Mouse (Mus musculus) liver, embryonic 13.5 days (tissue): ENCODE data around the gene Acd. TPM values are rescaled to one million over a fixed set of nuclear protein-coding genes. Genes with fewer than 3 reads are reported as not detected.

Experiments
- ATAC-seq: fragments of 200-750 bp; cut with Nextera tagmentation; 2 replicates; pipeline ENCODE4 v1.8.0; 2017; ENCODE audit warnings: low read depth, mild to moderate bottlenecking, moderate number of reproducible peaks, moderate library complexity
- DNase-seq: peaks from one replicate; pipeline ENCODE4 v3.0.0; 2022
- H3K27ac ChIP-seq: fragments of 300-500 bp; sonication (generic); 2 replicates; pipeline ENCODE4 v1.5.1; 2015; ENCODE audit warnings: moderate library complexity, mild to moderate bottlenecking, inconsistent platforms
- H3K27me3 ChIP-seq: fragments of 300-500 bp; sonication (generic); 2 replicates; pipeline ENCODE4 v1.6.1; 2015; ENCODE audit warnings: mild to moderate bottlenecking, inconsistent platforms
- H3K36me3 ChIP-seq: fragments of 300-500 bp; sonication (generic); 2 replicates; pipeline ENCODE4 v1.6.1; 2015; ENCODE audit warnings: mild to moderate bottlenecking, inconsistent platforms
- H3K4me1 ChIP-seq: fragments of 300-500 bp; sonication (generic); replicated peaks from 2 replicates; pipeline ENCODE4 v1.6.1; 2015; ENCODE audit warnings: inconsistent platforms
- H3K4me2 ChIP-seq: fragments of 300-500 bp; sonication (generic); 2 replicates; pipeline ENCODE4 v1.6.1; 2015; ENCODE audit warnings: inconsistent platforms, mild to moderate bottlenecking, moderate library complexity
- H3K4me3 ChIP-seq: fragments of 300-500 bp; sonication (generic); replicated peaks from 2 replicates; pipeline ENCODE4 v1.5.1; 2015; ENCODE audit warnings: mild to moderate bottlenecking, inconsistent platforms
- H3K9ac ChIP-seq: fragments of 300-500 bp; sonication (generic); 2 replicates; pipeline ENCODE4 v1.6.1; 2015; ENCODE audit warnings: mild to moderate bottlenecking, inconsistent platforms
- H3K9me3 ChIP-seq: fragments of 300-500 bp; sonication (generic); replicated peaks from 2 replicates; pipeline ENCODE4 v1.6.1; 2016; ENCODE audit warnings: inconsistent platforms
- WGBS: fragments of 180-500 bp; shearing (Covaris S2); methylation state at CpG from one replicate; pipeline ENCODE4 v1.1.7; 2015; ENCODE audit not compliant: insufficient replicate concordance; 5-methylcytosine and 5-hydroxymethylcytosine counted together
- polyA plus RNA-seq: library from polyadenylated mRNA; unstranded; fragments of >200 nt; fragmentation: Nextera tagmentation; extraction: Ambion mirVana; gene quantifications from 2 replicates; pipeline ENCODE4 v1.2.1, GENCODE M21; 2015

Gene Acd
- polyA plus RNA-seq, 1 experiment from 2014 or later = 24.4 TPM

DNA sequence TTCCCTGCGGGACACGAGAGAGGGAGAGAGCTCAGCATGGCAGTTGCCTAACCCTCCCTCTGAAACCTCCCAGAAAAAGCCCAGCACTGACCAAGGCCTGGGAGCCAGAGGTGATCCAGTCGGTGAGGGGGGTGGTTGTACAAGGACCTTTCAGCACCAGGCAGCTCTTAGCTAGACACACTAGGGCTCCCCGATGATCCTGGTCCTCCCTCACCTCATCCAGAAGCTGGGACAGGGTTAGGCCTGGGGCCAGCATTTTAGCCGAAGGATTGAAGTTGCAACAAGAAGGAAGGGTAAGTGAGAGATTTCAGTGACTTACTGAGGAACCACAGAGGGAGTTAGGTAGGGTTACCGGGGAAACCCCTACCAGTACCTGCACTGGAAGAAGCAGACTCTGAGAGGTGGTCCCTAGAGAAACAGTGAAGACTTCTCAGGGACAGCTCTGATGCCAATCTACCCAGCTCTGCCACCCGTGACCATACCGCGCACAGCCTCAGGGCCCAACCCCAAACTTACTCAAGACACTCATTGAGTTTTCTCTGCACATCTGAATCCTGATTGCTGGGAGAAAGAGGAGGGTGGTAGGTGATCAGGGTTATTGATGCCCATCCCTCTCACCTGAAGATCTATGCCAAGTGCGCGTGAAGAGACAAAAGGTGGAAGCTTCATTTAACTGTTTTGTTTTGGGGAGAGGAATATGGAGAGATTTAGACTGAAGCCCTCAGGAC, 1.2 kb downstream of the Acd start:
- Histone ChIP-seq H3K4me1 (peaks cover 36% of the 10 kb centered on the region), H3K27me3 (peaks cover 6% of the 10 kb centered on the region), H3K27ac (no peak overlapping the region; the same call in 1 of the 2 replicates), H3K9ac (peak overlapping the region; percentile 77), H3K9me3 (no peaks in the 10 kb centered on the region), H3K4me2 (peak overlapping the region; percentile 96), H3K4me3 (peak overlapping the region; percentile 75), H3K36me3 (peaks cover 45% of the 10 kb centered on the region)
- WGBS = 80% methylated on average over 11 of the region's 11 CpGs
- no peak for ATAC-seq
- no peak for DNase-seq

DNA sequence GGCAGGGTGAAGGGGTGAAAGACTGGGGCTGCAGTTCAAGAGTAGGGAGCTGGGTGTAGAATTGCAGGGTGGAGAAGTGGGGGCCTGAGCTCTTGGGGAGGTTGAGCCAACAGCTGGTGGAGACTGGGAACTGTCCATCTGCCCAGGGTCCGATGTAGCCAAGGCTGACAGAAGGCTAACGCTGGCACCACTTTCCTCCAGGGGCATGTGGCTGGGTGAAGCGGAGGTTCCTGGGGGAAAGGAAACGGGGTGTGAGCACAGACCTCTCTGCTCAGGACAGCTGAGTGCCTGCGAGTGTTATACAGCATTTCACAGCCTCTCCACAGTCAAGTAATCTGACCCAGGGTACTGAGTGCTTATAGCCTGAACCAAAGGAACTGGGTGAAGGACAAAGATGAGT, 2.2 kb downstream of the Acd start:
- ATAC-seq = no peak
- DNase-seq = no peak
- 92% methylated on average over 5 of the region's 5 CpGs for WGBS

GRCm38 (mm10) chr8:105697196-105697780, 3.6 kb downstream of the Acd start:
- WGBS = 87% methylated on average over 17 of the region's 17 CpGs
- Histone ChIP-seq H3K27ac (0 out of 2 replicates have a peak overlapping the region, but pooled peaks have one; percentile 19), H3K36me3 (peaks cover 24% of the 10 kb centered on the region), H3K9me3 (no peaks in the 10 kb centered on the region), H3K4me1 (peaks cover 49% of the 10 kb centered on the region), H3K4me3 (no peak overlapping the region), H3K27me3 (peaks cover 15% of the 10 kb centered on the region), H3K9ac (no peak overlapping the region), H3K4me2 (no peak overlapping the region)
- ATAC-seq = no peak
- DNase-seq = no peak

More for the DNA sequence above, 2.2 kb downstream of the Acd start:
- no peak overlapping the region for H3K4me3 ChIP-seq
- H3K4me2 ChIP-seq = no peak overlapping the region
- no peaks in the 10 kb centered on the region for H3K9me3 ChIP-seq
- H3K27me3 ChIP-seq = peaks cover 15% of the 10 kb centered on the region
- peaks cover 37% of the 10 kb centered on the region for H3K36me3 ChIP-seq
- peaks cover 44% of the 10 kb centered on the region for H3K4me1 ChIP-seq
- no peak overlapping the region for H3K9ac ChIP-seq
- no peak overlapping the region for H3K27ac ChIP-seq

DNA sequence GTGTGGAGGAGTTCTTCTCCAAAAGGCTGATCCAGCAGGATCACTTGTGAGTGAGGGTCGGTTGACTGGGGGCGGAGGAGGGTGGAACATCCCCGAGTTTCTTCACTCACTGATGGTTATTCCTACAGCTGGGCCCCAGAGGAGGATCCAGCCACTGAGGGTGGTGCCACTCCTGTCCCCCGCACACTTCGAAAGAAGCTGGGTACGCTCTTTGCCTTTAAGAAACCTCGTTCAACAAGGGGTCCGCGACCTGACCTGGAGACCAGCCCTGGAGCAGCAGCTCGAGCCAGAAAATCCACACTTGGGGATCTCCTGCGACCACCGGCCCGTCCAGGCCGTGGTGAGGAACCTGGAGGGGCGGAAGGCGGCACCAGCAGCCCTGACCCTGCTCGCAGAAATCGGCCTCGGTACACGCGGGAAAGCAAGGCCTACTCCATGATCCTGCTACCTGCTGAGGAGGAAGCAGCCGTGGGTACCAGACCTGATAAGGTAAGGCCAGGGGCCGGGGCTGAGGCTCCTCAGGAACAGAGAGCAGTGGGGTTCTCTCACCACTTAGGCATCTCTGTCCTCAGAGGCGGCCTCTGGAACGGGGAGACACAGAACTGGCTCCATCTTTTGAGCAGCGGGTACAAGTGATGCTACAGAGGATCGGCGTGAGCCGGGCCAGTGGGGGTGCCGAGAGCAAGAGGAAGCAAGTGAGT, 5.7 kb downstream of the Acd start:
- ATAC-seq (no peak), DNase-seq (no peak)
- peaks cover 15% of the 10 kb centered on the region for H3K27me3 ChIP-seq
- no peaks in the 10 kb centered on the region for H3K9me3 ChIP-seq
- H3K4me2 ChIP-seq = no peak overlapping the region
- H3K36me3 ChIP-seq = peaks cover 24% of the 10 kb centered on the region
- H3K4me1 ChIP-seq = peaks cover 43% of the 10 kb centered on the region
- H3K4me3 ChIP-seq = no peak overlapping the region
- no peak overlapping the region for H3K27ac ChIP-seq
- 76% methylated on average over 30 of the region's 30 CpGs for WGBS
- no peak overlapping the region for H3K9ac ChIP-seq

DNA sequence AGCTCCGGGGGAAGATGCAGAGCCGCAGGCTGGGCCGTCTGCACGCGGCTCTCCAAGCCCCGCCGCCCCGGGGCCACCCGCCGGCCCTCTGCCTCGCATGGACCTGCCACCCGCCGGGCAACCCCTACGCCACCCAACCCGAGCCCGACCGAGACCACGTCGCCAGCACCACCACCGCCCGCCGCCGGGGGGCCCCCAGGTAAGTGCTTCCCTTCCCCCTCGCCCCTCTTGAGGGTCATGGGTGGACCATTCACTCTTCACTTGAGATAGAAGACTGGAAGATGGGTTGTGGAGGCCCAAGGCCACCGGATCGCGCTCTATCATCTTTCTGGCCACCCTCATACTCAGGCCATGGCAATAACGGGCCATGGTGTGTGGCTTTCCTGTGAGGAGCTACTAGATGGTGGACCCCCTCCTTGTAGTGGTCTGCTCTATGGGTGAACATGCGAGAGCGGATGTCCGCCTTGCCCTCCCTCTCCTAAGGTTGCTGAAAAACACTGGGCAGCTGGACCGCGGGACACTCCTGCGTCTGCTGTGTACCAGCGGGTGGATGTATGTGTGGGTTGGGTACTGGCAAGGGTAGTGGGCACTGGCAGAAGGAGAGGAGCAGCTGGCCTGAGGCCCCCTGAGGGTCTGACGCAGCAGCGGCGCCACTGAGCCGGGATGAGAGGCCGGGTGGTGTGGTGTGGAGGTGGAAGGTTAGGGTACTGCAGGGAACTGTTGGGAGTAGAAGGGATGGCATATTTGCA, 6.7 kb downstream of the Acd start:
- Histone ChIP-seq H3K27me3 (peaks cover 15% of the 10 kb centered on the region), H3K4me3 (peak overlapping the region; percentile 48), H3K4me1 (peaks cover 35% of the 10 kb centered on the region), H3K4me2 (peak overlapping the region; percentile 81), H3K9ac (peak overlapping the region; percentile 36; the same call in 1 of the 2 replicates), H3K9me3 (no peaks in the 10 kb centered on the region), H3K27ac (no peak overlapping the region), H3K36me3 (peaks cover 24% of the 10 kb centered on the region)
- ATAC-seq (peak; percentile 19), DNase-seq (no peak)
- 28% methylated on average over 39 of the region's 40 CpGs for WGBS

- no peaks in the 10 kb centered on the region for H3K9me3 ChIP-seq
- H3K27me3 ChIP-seq = peaks cover 15% of the 10 kb centered on the region
- peaks cover 21% of the 10 kb centered on the region for H3K36me3 ChIP-seq
- DNase-seq = peak; percentile 49
- H3K4me1 ChIP-seq = peaks cover 35% of the 10 kb centered on the region
- peak overlapping the region; percentile 36; the same call in 1 of the 2 replicates for H3K9ac ChIP-seq
- H3K4me2 ChIP-seq = peak overlapping the region; percentile 81
- peak; percentile 62 for ATAC-seq
- H3K27ac ChIP-seq = no peak overlapping the region
- peak overlapping the region; percentile 48 for H3K4me3 ChIP-seq
- 8% methylated on average over 30 of the region's 30 CpGs for WGBS
Measured at GRCm38 (mm10) chr8:105693648-105694047, 7.3 kb downstream of the Acd start.

GRCm38 (mm10) chr8:105692449-105693182, 8.3 kb downstream of the Acd start:
- no peak overlapping the region for H3K9ac ChIP-seq
- no peak overlapping the region for H3K4me2 ChIP-seq
- peaks cover 15% of the 10 kb centered on the region for H3K27me3 ChIP-seq
- H3K4me1 ChIP-seq = peaks cover 41% of the 10 kb centered on the region
- no peak overlapping the region for H3K4me3 ChIP-seq
- H3K27ac ChIP-seq = no peak overlapping the region
- ATAC-seq = no peak
- no peak for DNase-seq
- WGBS = 77% methylated on average over 11 of the region's 11 CpGs
- H3K9me3 ChIP-seq = no peaks in the 10 kb centered on the region
- peaks cover 11% of the 10 kb centered on the region for H3K36me3 ChIP-seq

DNA sequence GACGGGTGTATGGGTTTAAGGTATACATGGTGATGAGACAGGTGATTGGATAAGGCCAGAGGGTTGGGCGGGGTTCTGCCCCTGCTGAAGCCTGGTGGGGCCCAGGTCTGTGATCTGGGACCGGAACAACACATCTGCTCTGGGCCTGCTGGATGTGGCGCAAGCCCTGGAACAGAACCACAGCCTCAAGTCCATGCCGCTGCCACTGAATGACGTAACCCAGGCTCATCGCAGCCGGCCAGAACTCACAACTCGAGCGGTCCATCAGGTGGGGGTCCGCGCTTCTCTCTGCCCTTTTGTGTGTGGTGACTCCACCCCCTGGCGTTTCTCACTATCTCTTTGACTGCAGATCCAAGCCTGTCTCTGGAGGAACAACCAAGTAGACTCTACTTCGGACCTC, 9.9 kb downstream of the Acd start:
- H3K9me3 ChIP-seq = no peaks in the 10 kb centered on the region
- H3K4me1 ChIP-seq = peaks cover 35% of the 10 kb centered on the region
- no peak overlapping the region for H3K4me3 ChIP-seq
- peaks cover 15% of the 10 kb centered on the region for H3K27me3 ChIP-seq
- H3K27ac ChIP-seq = no peak overlapping the region
- no peak overlapping the region for H3K9ac ChIP-seq
- DNase-seq (no peak), ATAC-seq (no peak)
- H3K4me2 ChIP-seq = no peak overlapping the region
- 67% methylated on average over 14 of the region's 14 CpGs for WGBS
- no peaks in the 10 kb centered on the region for H3K36me3 ChIP-seq

- WGBS = 85% methylated on average over 9 of the region's 9 CpGs
- no peak for DNase-seq
- Histone ChIP-seq H3K4me2 (no peak overlapping the region), H3K27me3 (peaks cover 11% of the 10 kb centered on the region), H3K4me3 (no peak overlapping the region), H3K4me1 (peaks cover 44% of the 10 kb centered on the region), H3K9ac (no peak overlapping the region), H3K36me3 (no peaks in the 10 kb centered on the region), H3K27ac (no peak overlapping the region), H3K9me3 (no peaks in the 10 kb centered on the region)
- no peak for ATAC-seq
Measured at GRCm38 (mm10) chr8:105689983-105690360, 10.9 kb downstream of the Acd start.

GRCm38 (mm10) chr8:105689256-105689982, 11.5 kb downstream of the Acd start:
- H3K36me3 ChIP-seq = no peaks in the 10 kb centered on the region
- H3K4me1 ChIP-seq = peaks cover 43% of the 10 kb centered on the region
- ATAC-seq (no peak), DNase-seq (no peak)
- H3K9ac ChIP-seq = no peak overlapping the region
- no peak overlapping the region for H3K4me2 ChIP-seq
- H3K27me3 ChIP-seq = peaks cover 7% of the 10 kb centered on the region
- WGBS = 77% methylated on average over 35 of the region's 35 CpGs
- no peak overlapping the region for H3K27ac ChIP-seq
- no peak overlapping the region for H3K4me3 ChIP-seq
- no peaks in the 10 kb centered on the region for H3K9me3 ChIP-seq
